8 mouse cellular contexts compared by ENCODE assay signal in genomic region chr12:112667619-112668297, GRCm38 (mm10). TPM values are rescaled to one million over a fixed set of nuclear protein-coding genes. Genes with fewer than 3 reads are reported as not detected.
DNase-seq lines count a peak whose midpoint lies in the region; ATAC-seq and TF ChIP-seq lines count a peak whose summit lies in the region.

No protein-coding gene starts in this region.

- peak; percentile 62 for ATAC-seq in monocyte, adult 5-6 weeks (replicated peaks; ENCODE audit: insufficient number of reproducible peaks, low FRiP score, low TSS enrichment, poor library complexity, severe bottlenecking)
- ATAC-seq in cerebellum, adult (ENCODE audit: insufficient number of reproducible peaks, low FRiP score, low TSS enrichment), result no peak
- ATAC-seq in forebrain, embryonic 15.5 days (replicated peaks), result no peak

- no peaks in the 10 kb centered on the region for H3K9me3 ChIP-seq in hindbrain, embryonic 10.5 days
- H3K9me3 ChIP-seq in forebrain, embryonic 15.5 days, result no peaks in the 10 kb centered on the region

- H3K27me3 ChIP-seq in hindbrain, embryonic 10.5 days (ENCODE audit: insufficient read depth, poor library complexity, severe bottlenecking), result no peaks in the 10 kb centered on the region
- no peaks in the 10 kb centered on the region for H3K27me3 ChIP-seq in forebrain, embryonic 15.5 days

- peaks cover 92% of the 10 kb centered on the region for H3K36me3 ChIP-seq in hindbrain, embryonic 10.5 days
- H3K36me3 ChIP-seq in forebrain, embryonic 15.5 days, result peaks cover 29% of the 10 kb centered on the region; the same call in 1 of the 2 replicates

- H3K4me3 ChIP-seq in layer of hippocampus, adult 2 months, result no peak overlapping the region
- H3K4me3 ChIP-seq in hindbrain, embryonic 10.5 days, result no peak overlapping the region
- no peak overlapping the region for H3K4me3 ChIP-seq in forebrain, embryonic 15.5 days

- DNase-seq in layer of hippocampus, adult 2 months (ENCODE audit: low spot score in 2 of 2), result no peak
- DNase-seq in layer of hippocampus, adult 8-10 months (ENCODE audit: low spot score in 2 of 2), result no peak
- peak; percentile 48 to 51 for DNase-seq in gastrocnemius, adult 8-10 months (ENCODE audit: low spot score in 2 of 2)
- DNase-seq in hindbrain, embryonic 10.5 days (ENCODE audit: low spot score), result no peak
- no peak for DNase-seq in kidney, adult 8-10 months

- H3K4me2 ChIP-seq in forebrain, embryonic 15.5 days (replicated peaks), result no peak overlapping the region

- no peak for TF ChIP-seq CTCF in layer of hippocampus, adult 2 months (conservative IDR thresholded peaks at IDR 0.05)

- H3K9ac ChIP-seq in forebrain, embryonic 15.5 days (replicated peaks), result no peak overlapping the region

- peak overlapping the region; percentile 79 for H3K27ac ChIP-seq in layer of hippocampus, adult 2 months
- H3K27ac ChIP-seq in hindbrain, embryonic 10.5 days, result peak overlapping the region; percentile 54; the same call in 1 of the 2 replicates
- no peak overlapping the region; the same call in 1 of the 2 replicates for H3K27ac ChIP-seq in forebrain, embryonic 15.5 days (replicated peaks)

- WGBS in hindbrain, embryonic 10.5 days, result 84% methylated on average over 10 of the region's 10 CpGs
- 82% methylated on average over 10 of the region's 10 CpGs for WGBS in forebrain, embryonic 15.5 days

- H3K4me1 ChIP-seq in hindbrain, embryonic 10.5 days (replicated peaks), result peaks cover 87% of the 10 kb centered on the region
- H3K4me1 ChIP-seq in forebrain, embryonic 15.5 days, result peaks cover 70% of the 10 kb centered on the region

RNA-seq across cellular contexts. Expression of gene Akt1, which starts 6.9 kb away (rescaled TPM):
- 100 to 1,000 TPM; 152 to 160 TPM for total RNA-seq in layer of hippocampus, adult 2 months (2021)
- 100 to 1,000 TPM; 153 to 162 (median 161) TPM for total RNA-seq in layer of hippocampus, adult 8-10 months (2022)
- 10 to 100 TPM; 41.6 to 42.5 (median 42.0) TPM for total RNA-seq in gastrocnemius, adult 8-10 months (2022)
- 50.9 and 56.8 TPM in 2 replicates for polyA plus RNA-seq in hindbrain, embryonic 10.5 days (2016; fragmentation: Nextera tagmentation; extraction: Ambion mirVana)
- 151 to 190 TPM (median 176 TPM) in 3 replicates for total RNA-seq in monocyte, adult 5-6 weeks (2017)
- 79.1 and 147 TPM in 2 replicates for polyA plus RNA-seq in forebrain, embryonic 15.5 days (2015; fragmentation: Nextera tagmentation; extraction: Ambion mirVana)

RNA-seq across cellular contexts. Expression of gene Zbtb42, which starts 10.9 kb away (rescaled TPM):
- total RNA-seq in layer of hippocampus, adult 2 months (2021), result under 1 TPM; 0.44 to 0.52 TPM
- 1 to 10 TPM in 3 of 4 experiments, under 1 TPM in 1; 0.98 to 2.2 (median 1.1) TPM for total RNA-seq in layer of hippocampus, adult 8-10 months (2022)
- under 1 TPM; 0.48 to 0.90 (median 0.58) TPM for total RNA-seq in gastrocnemius, adult 8-10 months (2022)
- 7.1 and 10.9 TPM in 2 replicates for polyA plus RNA-seq in hindbrain, embryonic 10.5 days (2016; fragmentation: Nextera tagmentation; extraction: Ambion mirVana)
- total RNA-seq in monocyte, adult 5-6 weeks (2017), result 4.3 to 8.3 TPM (median 5.6 TPM) in 3 replicates
- polyA plus RNA-seq in forebrain, embryonic 15.5 days (2015; fragmentation: Nextera tagmentation; extraction: Ambion mirVana), result 0.98 TPM in 2 replicates

RNA-seq across cellular contexts. Expression of gene Siva1, which starts 23.3 kb away (rescaled TPM):
- total RNA-seq in layer of hippocampus, adult 2 months (2021), result 10 to 100 TPM; 19.6 to 20.1 TPM
- total RNA-seq in layer of hippocampus, adult 8-10 months (2022), result 10 to 100 TPM; 20.8 to 23.5 (median 22.1) TPM
- total RNA-seq in gastrocnemius, adult 8-10 months (2022), result 10 to 100 TPM; 22.2 to 26.3 (median 24.3) TPM
- polyA plus RNA-seq in hindbrain, embryonic 10.5 days (2016; fragmentation: Nextera tagmentation; extraction: Ambion mirVana), result 281 and 334 TPM in 2 replicates
- total RNA-seq in monocyte, adult 5-6 weeks (2017), result 73.4 to 154 TPM (median 84.8 TPM) in 3 replicates
- 77.2 and 91.2 TPM in 2 replicates for polyA plus RNA-seq in forebrain, embryonic 15.5 days (2015; fragmentation: Nextera tagmentation; extraction: Ambion mirVana)

RNA-seq across cellular contexts. Expression of gene Adssl1, which starts 47.9 kb away (rescaled TPM):
- total RNA-seq in layer of hippocampus, adult 2 months (2021), result 10 to 100 TPM; 10.1 to 10.6 TPM
- 10 to 100 TPM in 3 of 4 experiments, 1 to 10 TPM in 1; 9.6 to 30.4 (median 20.8) TPM for total RNA-seq in layer of hippocampus, adult 8-10 months (2022)
- total RNA-seq in gastrocnemius, adult 8-10 months (2022), result 1,000 to 10,000 TPM in 3 of 4 experiments, 100 to 1,000 TPM in 1; 952 to 1,087 (median 1,016) TPM
- polyA plus RNA-seq in hindbrain, embryonic 10.5 days (2016; fragmentation: Nextera tagmentation; extraction: Ambion mirVana), result 3.7 and 5.5 TPM in 2 replicates
- 81.5 to 125 TPM (median 102 TPM) in 3 replicates for total RNA-seq in monocyte, adult 5-6 weeks (2017)
- 2.0 and 2.2 TPM in 2 replicates for polyA plus RNA-seq in forebrain, embryonic 15.5 days (2015; fragmentation: Nextera tagmentation; extraction: Ambion mirVana)

RNA-seq across cellular contexts. Expression of gene Cep170b, which starts 52.5 kb away (rescaled TPM):
- total RNA-seq in layer of hippocampus, adult 2 months (2021), result 100 to 1,000 TPM; 194 to 210 TPM
- total RNA-seq in layer of hippocampus, adult 8-10 months (2022), result 100 to 1,000 TPM; 190 to 216 (median 203) TPM
- 10 to 100 TPM in 3 of 4 experiments, 1 to 10 TPM in 1; 9.8 to 18.4 (median 12.5) TPM for total RNA-seq in gastrocnemius, adult 8-10 months (2022)
- polyA plus RNA-seq in hindbrain, embryonic 10.5 days (2016; fragmentation: Nextera tagmentation; extraction: Ambion mirVana), result 6.7 and 8.7 TPM in 2 replicates
- 0.29 to 0.43 TPM in 2 of 3 replicates, not detected in the other for total RNA-seq in monocyte, adult 5-6 weeks (2017)
- polyA plus RNA-seq in forebrain, embryonic 15.5 days (2015; fragmentation: Nextera tagmentation; extraction: Ambion mirVana), result 24.0 and 27.0 TPM in 2 replicates

Comparison
In these comparisons a context has a peak if more than half of its experiments do, and no peak if none do; other contexts are left out.
1. DNase-seq: peak in gastrocnemius, adult 8-10 months (2 of 2); none in layer of hippocampus, adult 2 months (0 of 2), layer of hippocampus, adult 8-10 months (0 of 2), hindbrain, embryonic 10.5 days (single experiment) and kidney, adult 8-10 months (0 of 2).